Mouse (Mus musculus) lung, embryonic 15.5 days (tissue): Measurements from ENCODE around the gene Catsper2. TPM values are rescaled to one million over a fixed set of nuclear protein-coding genes. Genes with fewer than 3 reads are reported as not detected.

Source experiments
- ATAC-seq: fragments of 200-750 bp; cut with Nextera tagmentation; 2 replicates; pipeline ENCODE4 v1.8.0; 2017; ENCODE audit warnings: moderate number of reproducible peaks, borderline replicate concordance; ENCODE audit not compliant: low FRiP score, low TSS enrichment; ENCODE audit errors: extremely low read depth
- H3K27ac ChIP-seq: fragments of 300-500 bp; sonication (generic); 2 replicates; pipeline ENCODE4 v1.5.1; 2015; ENCODE audit warnings: moderate library complexity, mild to moderate bottlenecking, inconsistent platforms
- H3K27me3 ChIP-seq: fragments of 300-500 bp; sonication (generic); 2 replicates; pipeline ENCODE4 v1.6.1; 2015; ENCODE audit warnings: inconsistent platforms
- H3K36me3 ChIP-seq: fragments of 300-500 bp; sonication (generic); 2 replicates; pipeline ENCODE4 v1.6.1; 2015; ENCODE audit warnings: inconsistent platforms
- H3K4me1 ChIP-seq: fragments of 300-500 bp; sonication (generic); 2 replicates; pipeline ENCODE4 v1.6.1; 2015; ENCODE audit warnings: inconsistent platforms
- H3K4me2 ChIP-seq: fragments of 300-500 bp; sonication (generic); 2 replicates; pipeline ENCODE4 v1.6.1; 2015; ENCODE audit warnings: inconsistent platforms, mild to moderate bottlenecking, moderate library complexity
- H3K4me3 ChIP-seq: fragments of 300-500 bp; sonication (generic); 2 replicates; pipeline ENCODE4 v1.5.1; 2015; ENCODE audit warnings: mild to moderate bottlenecking, inconsistent platforms
- H3K9ac ChIP-seq: fragments of 300-500 bp; sonication (generic); 2 replicates; pipeline ENCODE4 v1.6.1; 2015; ENCODE audit warnings: inconsistent platforms
- H3K9me3 ChIP-seq: fragments of 300-500 bp; sonication (generic); 2 replicates; pipeline ENCODE4 v1.6.1; 2016; ENCODE audit warnings: inconsistent platforms
- WGBS: fragments of 180-500 bp; shearing (Covaris S2); methylation state at CpG from one replicate; pipeline ENCODE4 v1.1.7; 2015; 5-methylcytosine and 5-hydroxymethylcytosine counted together
- polyA plus RNA-seq: library from polyadenylated mRNA; unstranded; fragments of >200 nt; fragmentation: Nextera tagmentation; extraction: Ambion mirVana; gene quantifications from 2 replicates; pipeline ENCODE4 v1.2.1, GENCODE M21; 2015

The Catsper2 gene
- polyA plus RNA-seq, 1 experiment from 2014 or later, result 2.3 TPM

DNA sequence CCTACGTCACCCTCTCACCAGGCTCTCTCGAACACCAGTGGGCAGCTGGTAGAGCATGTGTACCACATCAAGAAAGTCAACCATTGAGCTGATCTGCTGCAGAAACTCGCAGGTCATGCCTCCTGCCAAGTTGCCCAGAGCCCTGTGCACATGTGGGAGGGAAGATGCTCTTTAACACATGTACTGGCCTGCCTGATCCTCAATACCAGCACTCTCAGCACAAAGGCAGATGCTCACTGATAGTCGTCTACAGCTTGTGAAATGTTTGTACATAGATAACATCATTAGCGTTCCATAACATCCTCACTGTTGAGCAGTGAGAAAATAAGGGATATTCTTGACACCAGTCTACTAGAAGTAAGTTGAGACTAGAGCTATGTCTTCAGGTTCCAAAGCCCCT, 42.7 kb downstream of the Catsper2 start:
- no peak for ATAC-seq
- Histone ChIP-seq H3K27me3 (no peaks in the 10 kb centered on the region), H3K9ac (no peak overlapping the region), H3K4me3 (no peak overlapping the region), H3K4me2 (no peak overlapping the region), H3K9me3 (no peaks in the 10 kb centered on the region), H3K4me1 (0 out of 2 replicates have a peak, but pooled peaks cover 3% of the 10 kb centered on the region), H3K36me3 (no peaks in the 10 kb centered on the region), H3K27ac (no peak overlapping the region)
- WGBS, result 79% methylated on average over 5 of the region's 5 CpGs

DNA sequence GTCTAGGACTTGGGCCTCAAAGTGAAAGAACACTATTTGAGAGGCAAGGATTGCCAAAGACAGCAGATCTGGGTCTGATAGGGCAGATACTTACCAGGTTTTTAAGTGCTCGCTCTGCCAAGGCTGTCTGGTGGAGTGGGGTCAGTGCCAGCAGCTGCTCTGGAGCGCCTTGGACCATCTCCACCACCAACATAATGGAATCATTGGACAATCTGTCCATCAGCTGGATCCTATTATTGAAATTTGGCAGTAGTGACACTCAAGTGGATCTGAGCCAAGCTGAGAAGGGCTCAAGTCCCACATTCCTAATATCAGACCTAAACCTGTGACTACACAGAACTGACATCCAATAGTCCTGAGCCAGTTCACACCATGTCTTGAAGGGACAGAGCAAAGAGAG, 44.8 kb downstream of the Catsper2 start:
- no peaks in the 10 kb centered on the region for H3K9me3 ChIP-seq
- no peak overlapping the region for H3K27ac ChIP-seq
- H3K9ac ChIP-seq, result no peak overlapping the region
- no peak overlapping the region for H3K4me2 ChIP-seq
- H3K4me3 ChIP-seq, result no peak overlapping the region
- no peaks in the 10 kb centered on the region for H3K36me3 ChIP-seq
- H3K27me3 ChIP-seq, result no peaks in the 10 kb centered on the region
- H3K4me1 ChIP-seq, result 0 out of 2 replicates have a peak, but pooled peaks cover 3% of the 10 kb centered on the region
- WGBS, result 60% methylated on average over 2 of the region's 2 CpGs
- ATAC-seq, result no peak

DNA sequence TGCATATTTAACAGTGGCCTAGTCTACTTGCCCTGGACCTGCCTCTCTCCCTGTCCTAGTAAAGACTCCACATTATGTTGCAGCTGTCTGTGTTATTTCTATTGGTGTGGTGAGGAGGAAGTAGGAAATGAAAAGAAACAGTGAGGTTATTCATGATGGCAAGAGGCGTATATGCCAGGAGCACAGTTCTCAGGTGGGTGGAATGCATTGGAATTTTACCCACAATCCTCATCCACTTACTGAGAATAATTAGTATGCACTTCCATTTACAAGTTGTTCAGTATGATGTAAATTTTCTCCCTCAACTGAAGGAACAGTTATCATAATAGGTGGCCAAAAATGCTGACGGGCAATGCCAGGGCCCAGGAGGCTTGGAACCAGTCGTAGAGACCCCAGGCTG, 49.9 kb downstream of the Catsper2 start:
- no peak overlapping the region for H3K9ac ChIP-seq
- H3K9me3 ChIP-seq, result no peaks in the 10 kb centered on the region
- no peak overlapping the region for H3K4me3 ChIP-seq
- ATAC-seq, result no peak
- H3K4me2 ChIP-seq, result no peak overlapping the region
- H3K36me3 ChIP-seq, result no peaks in the 10 kb centered on the region
- 70% methylated on average over 3 of the region's 3 CpGs for WGBS
- H3K27ac ChIP-seq, result no peak overlapping the region
- H3K4me1 ChIP-seq, result 0 out of 2 replicates have a peak, but pooled peaks cover under 1% of the 10 kb centered on the region
- peaks cover 13% of the 10 kb centered on the region for H3K27me3 ChIP-seq

DNA sequence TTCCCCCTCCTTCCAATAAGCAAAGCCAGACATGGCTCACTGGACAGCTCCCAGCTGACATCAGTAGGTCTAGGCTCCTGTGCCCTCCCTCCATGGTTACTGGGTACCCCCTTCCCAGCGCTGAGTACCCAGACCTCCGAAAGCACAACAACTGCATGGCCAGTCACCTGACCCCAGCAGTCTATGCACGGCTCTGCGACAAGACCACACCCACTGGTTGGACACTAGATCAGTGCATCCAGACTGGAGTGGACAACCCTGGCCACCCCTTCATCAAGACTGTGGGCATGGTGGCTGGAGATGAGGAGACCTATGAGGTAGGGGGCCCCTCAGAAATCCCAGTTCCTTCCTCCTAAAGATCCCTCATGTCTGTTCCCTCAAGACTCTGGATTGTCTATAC, 54.1 kb downstream of the Catsper2 start:
- H3K4me1 ChIP-seq, result peaks cover 2% of the 10 kb centered on the region
- no peak overlapping the region for H3K27ac ChIP-seq
- peaks cover 35% of the 10 kb centered on the region for H3K27me3 ChIP-seq
- H3K36me3 ChIP-seq, result no peaks in the 10 kb centered on the region
- H3K4me2 ChIP-seq, result no peak overlapping the region
- WGBS, result 48% methylated on average over 4 of the region's 4 CpGs
- H3K9me3 ChIP-seq, result no peaks in the 10 kb centered on the region
- no peak for ATAC-seq
- no peak overlapping the region for H3K4me3 ChIP-seq
- no peak overlapping the region for H3K9ac ChIP-seq

DNA sequence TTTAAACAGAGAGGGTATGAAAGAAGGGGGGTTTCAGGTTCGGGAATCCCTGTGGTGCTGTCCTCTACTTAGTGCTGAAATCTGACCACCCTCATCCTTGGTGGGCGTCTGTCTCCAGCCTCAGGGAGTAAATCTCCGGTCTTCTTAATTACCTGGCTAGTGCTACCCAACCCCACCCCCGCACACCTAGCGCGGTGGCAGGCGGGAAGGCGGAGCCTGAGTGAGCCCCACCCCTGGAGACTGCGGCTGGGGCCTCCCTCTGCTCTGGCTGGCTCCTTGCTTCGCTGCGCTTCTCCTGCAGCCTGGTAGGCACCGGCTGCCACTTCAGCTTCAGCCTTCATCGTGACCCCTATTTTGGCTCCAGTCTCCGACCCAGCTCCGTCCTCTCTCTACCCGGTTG, 55.2 kb downstream of the Catsper2 start:
- Histone ChIP-seq H3K4me1 (peaks cover 7% of the 10 kb centered on the region), H3K27me3 (peaks cover 35% of the 10 kb centered on the region), H3K27ac (no peak overlapping the region), H3K9ac (no peak overlapping the region), H3K4me2 (peak overlapping the region; percentile 45), H3K4me3 (no peak overlapping the region), H3K9me3 (no peaks in the 10 kb centered on the region), H3K36me3 (no peaks in the 10 kb centered on the region)
- WGBS, result under 1% methylated on average over 16 of the region's 16 CpGs
- peak; percentile 34; the same call in 1 of the 2 replicates for ATAC-seq

DNA sequence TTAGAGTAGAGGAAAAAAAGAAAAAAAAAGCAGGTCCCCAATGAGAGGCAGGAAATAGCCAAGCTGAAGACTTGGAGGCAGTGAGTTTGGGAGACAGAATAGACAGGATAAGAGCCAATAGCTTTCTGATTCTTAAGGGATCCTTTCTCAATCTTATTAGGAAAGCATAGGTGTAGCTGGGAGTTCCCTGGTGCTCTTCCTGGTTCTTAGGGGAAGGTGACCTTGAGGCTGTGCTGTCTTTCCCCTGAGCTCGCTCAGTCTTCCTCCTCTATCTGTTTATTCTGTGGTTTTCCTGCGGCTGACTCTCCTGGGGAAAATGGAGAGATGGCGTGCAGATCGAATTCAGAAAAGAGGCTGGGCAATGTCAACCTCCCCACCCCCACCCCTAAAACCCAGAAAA, 55.6 kb downstream of the Catsper2 start:
- no peak overlapping the region for H3K9ac ChIP-seq
- peaks cover 7% of the 10 kb centered on the region for H3K4me1 ChIP-seq
- no peak overlapping the region for H3K27ac ChIP-seq
- H3K36me3 ChIP-seq, result no peaks in the 10 kb centered on the region
- H3K4me3 ChIP-seq, result no peak overlapping the region
- WGBS, result 2% methylated on average over 4 of the region's 4 CpGs
- ATAC-seq, result no peak
- H3K9me3 ChIP-seq, result no peaks in the 10 kb centered on the region
- peaks cover 35% of the 10 kb centered on the region for H3K27me3 ChIP-seq
- peak overlapping the region; percentile 45 for H3K4me2 ChIP-seq

DNA sequence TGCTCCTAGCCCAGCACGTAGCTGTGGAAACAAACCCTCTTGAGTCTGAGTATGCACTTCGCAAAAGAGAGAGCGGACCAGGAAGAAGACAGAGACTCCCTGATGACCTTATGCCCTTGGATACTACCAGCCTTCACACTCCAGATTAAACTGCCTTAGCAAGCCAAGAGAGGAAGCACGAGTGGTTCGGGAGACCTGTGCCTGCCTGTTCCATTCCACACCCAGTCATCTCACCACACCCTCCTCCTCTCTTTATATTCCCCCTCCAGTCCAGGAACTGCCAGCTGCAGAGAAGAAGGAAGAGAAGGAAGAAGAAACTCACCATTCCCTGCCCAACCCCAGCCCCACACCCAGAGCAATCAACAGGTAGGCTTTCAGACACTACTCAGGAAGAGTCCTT, 56.1 kb downstream of the Catsper2 start, which contains the start of gene Ckmt1:
Gene Ckmt1 (plus strand): TSS at position 221 of the 400 bp plus-strand sequence.
- Histone ChIP-seq H3K27me3 (peaks cover 35% of the 10 kb centered on the region), H3K27ac (no peak within 1 kb of the TSS), H3K9me3 (no peaks in the 10 kb centered on the region), H3K36me3 (no peaks in the 10 kb centered on the region), H3K9ac (no peak within 1 kb of the TSS), H3K4me1 (peaks cover 7% of the 10 kb centered on the region), H3K4me3 (no peak within 1 kb of the TSS), H3K4me2 (peak within 1 kb of the TSS; percentile 45)
- ATAC-seq, result no peak
- WGBS, result 56% methylated on average over 5 of the region's 5 CpGs

DNA sequence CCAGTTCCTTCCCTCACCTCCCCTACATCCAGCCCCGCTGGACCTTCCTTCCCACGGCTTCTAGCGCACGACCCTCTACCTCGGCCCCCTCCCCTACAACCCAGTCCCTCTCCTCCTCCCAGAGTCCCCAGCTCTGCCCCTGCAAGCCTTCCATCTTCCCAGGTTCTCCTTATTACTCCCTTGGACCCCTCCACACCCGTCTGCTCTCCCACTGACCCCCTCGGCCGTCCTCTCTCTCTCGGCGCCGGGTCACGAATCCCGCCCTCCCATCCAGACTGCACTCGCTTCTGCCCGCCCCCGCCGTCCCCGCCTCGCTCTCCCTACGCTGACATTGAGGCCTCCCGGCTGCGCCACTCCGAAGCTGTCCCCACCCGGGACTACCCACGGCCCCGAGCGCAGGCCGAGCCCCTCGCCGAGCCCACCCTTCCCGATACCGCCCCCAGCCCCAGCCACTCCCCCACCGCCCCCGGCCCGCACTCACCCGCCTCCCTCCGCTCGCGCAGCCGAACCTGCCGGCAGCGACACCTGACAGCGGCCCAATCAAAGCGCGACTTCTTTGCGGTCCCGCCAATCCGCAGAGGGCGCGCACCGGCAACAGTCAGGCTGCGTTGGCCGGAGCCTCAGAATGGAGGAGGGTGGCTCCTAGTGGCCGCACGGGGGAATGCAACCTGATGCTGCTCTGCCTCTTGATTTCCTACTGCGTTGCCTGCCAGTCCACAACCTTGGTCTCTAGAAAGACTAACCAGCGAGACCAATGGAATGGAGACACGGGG, 58.6 kb downstream of the Catsper2 start, which contains the start of gene Ppip5k1:
Gene Ppip5k1 (minus strand): TSS at position 577 of the 773 bp plus-strand sequence.
- Histone ChIP-seq H3K4me1 (peaks cover 7% of the 10 kb centered on the region), H3K4me2 (peak within 1 kb of the TSS; percentile 89), H3K9me3 (no peaks in the 10 kb centered on the region), H3K9ac (peak within 1 kb of the TSS; percentile 60), H3K27ac (peak within 1 kb of the TSS; percentile 30; the same call in 1 of the 2 replicates), H3K27me3 (peaks cover 35% of the 10 kb centered on the region), H3K36me3 (no peaks in the 10 kb centered on the region), H3K4me3 (peak within 1 kb of the TSS; percentile 80)
- under 1% methylated on average over 58 of the region's 58 CpGs for WGBS
- ATAC-seq, result peak; percentile 98

DNA sequence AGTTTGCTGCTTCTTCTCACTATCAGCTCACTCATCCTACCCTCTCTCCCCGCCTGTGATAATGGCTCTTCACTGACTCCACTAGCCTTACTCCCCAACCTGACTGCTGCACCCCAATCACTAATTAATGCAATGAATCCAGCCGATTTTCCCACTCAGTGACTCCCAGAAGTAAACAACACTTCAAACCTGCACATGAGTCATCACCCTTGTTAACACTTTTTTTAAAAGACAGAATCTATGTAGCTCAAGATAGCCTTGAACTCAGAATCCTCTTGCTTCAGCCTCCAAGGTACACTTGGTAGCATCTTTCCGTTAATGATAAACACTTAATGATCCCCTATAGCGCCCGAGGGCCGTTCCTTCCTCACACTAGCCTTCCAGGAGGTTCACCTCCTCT, 59.2 kb downstream of the Catsper2 start:
- H3K4me2 ChIP-seq, result peak overlapping the region; percentile 89

DNA sequence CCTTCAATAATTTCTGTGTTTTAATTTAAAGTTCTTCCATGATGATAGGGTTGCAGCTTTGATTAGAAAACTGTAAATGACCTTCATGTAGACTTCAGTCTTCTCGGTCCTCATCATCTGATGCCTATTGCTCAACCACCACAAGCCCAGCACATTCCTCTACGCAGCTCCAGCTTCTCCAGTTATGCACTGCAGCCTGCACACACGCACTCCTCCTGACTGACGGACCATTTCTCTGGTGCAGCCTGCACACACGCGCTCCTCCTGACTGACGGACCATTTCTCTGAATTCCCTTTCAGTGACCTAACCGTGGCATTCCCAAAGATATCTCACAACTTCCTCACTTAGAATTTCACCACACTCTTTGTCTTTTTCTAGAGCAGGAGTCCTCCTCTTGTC, 60.4 kb downstream of the Catsper2 start:
- no peak for ATAC-seq
- Histone ChIP-seq H3K27ac (no peak overlapping the region), H3K27me3 (peaks cover 17% of the 10 kb centered on the region), H3K4me3 (no peak overlapping the region), H3K36me3 (no peaks in the 10 kb centered on the region), H3K4me1 (peaks cover 7% of the 10 kb centered on the region), H3K4me2 (no peak overlapping the region), H3K9me3 (no peaks in the 10 kb centered on the region), H3K9ac (no peak overlapping the region)
- WGBS, result 52% methylated on average over 8 of the region's 8 CpGs

More for the DNA sequence above, 59.2 kb downstream of the Catsper2 start:
- Histone ChIP-seq H3K27me3 (peaks cover 29% of the 10 kb centered on the region), H3K36me3 (no peaks in the 10 kb centered on the region), H3K9me3 (no peaks in the 10 kb centered on the region), H3K9ac (peak overlapping the region; percentile 60), H3K27ac (no peak overlapping the region), H3K4me1 (peaks cover 7% of the 10 kb centered on the region), H3K4me3 (peak overlapping the region; percentile 80)
- 3% methylated on average over 6 of the region's 6 CpGs for WGBS
- ATAC-seq, result no peak
